Mouse (Mus musculus): Measurements from ENCODE around the gene Zfp511.

Gene Zfp511

GRCm38 (mm10) chr7:140036281-140037170, at the start of gene Zfp511, which contains the start of gene Tubgcp2:
Gene Zfp511, plus strand, starts transcription at chr7:140036391.
Gene Tubgcp2, minus strand, starts transcription at chr7:140036669.
- DNase-seq = peak; percentile 98

GRCm38 (mm10) chr7:139988272-139988671, 47.9 kb upstream of the Zfp511 start:
- DNase-seq = no peak

DNA sequence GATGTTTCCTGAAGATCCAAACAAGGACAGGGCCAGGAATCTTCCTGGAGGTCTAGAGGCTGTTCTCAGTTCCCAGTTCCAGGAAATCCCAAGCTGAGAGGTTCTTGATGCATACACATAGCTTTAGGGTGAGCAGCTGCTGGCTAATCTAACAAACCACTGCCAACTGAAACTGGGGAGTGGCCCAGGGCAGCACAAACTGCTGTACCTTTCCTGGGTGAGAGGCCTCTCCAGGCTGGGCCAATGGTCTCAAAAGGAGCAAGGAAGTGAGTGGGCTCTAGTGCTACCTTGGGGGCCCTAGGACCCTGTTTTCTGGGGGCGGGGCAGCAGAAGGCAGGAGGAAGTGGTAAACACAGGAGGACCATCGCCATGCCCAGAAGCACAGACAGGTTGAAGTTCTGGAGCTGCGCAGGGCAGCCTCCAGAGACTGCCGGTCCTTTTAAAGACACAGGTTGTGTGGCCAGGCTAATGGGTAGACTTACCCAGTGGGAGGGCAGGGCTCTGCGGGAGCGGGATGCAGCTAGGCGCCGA, 45.3 kb upstream of the Zfp511 start:
- DNase-seq = no peak

- peak; percentile 50 for DNase-seq
Observed at GRCm38 (mm10) chr7:139992406-139992805, 43.8 kb upstream of the Zfp511 start, which contains the start of gene Adam8. Gene Adam8, minus strand, starts transcription at chr7:139992562.

DNA sequence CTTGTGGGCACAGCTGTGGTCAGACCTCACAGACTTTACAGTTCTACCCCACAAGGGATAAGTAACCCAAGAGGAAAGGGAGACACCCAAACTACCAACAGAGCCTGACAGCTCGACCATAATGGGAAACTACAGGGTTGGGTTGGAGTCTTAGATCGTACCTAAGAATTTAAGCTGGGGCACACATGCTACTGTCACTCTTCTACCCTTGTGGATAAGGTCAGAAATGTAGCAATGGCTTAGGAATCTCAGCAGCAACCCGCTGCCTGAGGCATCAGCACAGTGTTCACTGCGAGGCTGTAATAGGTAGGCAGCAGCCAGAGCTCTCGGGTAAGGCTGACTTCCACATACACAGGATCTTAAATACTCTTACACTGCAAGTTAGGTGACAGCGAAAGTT, 42.7 kb upstream of the Zfp511 start:
- no peak for DNase-seq

DNA sequence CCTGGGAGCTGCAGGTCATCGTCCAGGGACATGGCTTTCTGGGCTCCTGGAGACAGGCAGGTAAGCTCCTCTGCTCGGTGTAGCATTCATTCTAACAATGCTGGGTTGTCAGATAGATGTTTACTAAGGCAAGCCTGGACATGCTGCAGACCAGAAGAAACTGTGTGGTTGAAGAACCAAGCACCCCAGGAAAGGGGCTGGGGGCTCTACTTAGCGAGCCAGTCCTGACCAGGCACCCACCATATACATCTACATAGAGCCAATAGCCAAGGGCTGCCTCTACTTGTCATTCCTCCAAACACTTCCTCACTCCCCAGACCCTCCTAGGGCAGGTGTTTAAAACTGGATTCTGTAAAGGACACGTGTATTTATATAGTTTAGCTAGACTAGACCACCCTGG, 42.0 kb upstream of the Zfp511 start:
- no peak for DNase-seq

GRCm38 (mm10) chr7:139994676-139995075, 41.5 kb upstream of the Zfp511 start:
- DNase-seq = peak; percentile 63

GRCm38 (mm10) chr7:139998691-139999350, 37.4 kb upstream of the Zfp511 start:
- no peak for DNase-seq

- no peak for DNase-seq
Observed at GRCm38 (mm10) chr7:140001086-140001740, 35.0 kb upstream of the Zfp511 start.

DNA sequence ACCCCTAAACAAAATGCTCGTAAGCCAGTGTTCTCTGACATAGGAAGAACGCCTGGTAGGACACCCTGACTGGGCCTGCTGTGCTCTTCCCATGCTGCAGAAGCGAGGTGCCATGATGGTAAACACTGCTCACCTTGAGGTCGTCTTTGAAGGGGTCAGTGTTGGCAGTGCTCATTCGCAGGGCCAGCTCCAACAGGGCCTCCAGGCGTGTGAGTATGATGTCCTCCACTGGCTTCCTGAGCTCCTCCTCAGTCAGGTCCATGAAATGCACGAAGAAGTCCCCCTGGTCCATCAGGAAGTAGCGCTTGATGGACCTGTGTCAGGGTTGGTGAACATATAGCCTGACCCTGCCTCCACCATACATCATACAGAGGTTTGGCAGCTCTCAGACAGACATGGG, 31.5 kb upstream of the Zfp511 start:
- no peak for DNase-seq

GRCm38 (mm10) chr7:140006861-140007611, 29.2 kb upstream of the Zfp511 start:
- no peak for DNase-seq

GRCm38 (mm10) chr7:140007781-140008180, 28.4 kb upstream of the Zfp511 start:
- no peak for DNase-seq

DNA sequence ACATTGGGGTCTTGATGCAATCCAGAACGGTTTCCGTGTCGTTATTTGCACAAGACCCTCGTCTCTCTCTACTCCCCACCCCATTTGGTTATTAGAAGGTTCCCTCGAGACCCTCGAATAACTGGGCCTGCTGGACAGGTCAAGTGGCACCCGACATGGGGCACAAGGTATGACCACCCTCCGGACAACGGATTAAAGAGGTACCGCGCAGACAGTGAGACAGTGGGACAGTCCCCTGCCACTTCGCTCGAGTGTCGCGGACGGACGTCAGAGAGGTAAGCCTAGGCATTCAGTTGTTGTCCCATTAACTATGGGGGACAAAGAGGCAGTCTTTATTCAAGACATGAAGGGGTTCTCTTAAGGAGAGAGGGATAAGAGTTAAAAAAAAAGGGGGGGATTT, 24.9 kb upstream of the Zfp511 start:
- DNase-seq = no peak

DNA sequence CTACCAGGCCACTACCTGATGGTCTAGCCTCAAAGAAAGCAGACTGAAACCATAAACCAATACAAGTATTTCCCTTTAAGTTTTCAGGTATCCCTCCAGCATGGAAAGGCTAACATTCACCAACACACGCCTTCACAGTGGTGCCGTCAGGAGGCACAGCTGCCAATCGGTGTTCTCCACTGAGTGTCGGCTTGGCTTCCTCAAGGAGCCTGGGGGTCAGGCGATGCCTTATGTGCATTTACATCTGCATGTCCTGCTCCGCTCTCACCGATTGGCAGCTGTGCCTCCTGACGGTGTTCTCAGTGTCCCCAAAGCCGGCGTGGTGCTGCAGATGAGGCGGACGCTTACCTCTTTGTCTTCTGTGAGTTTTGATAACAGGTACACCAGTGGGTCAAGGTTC, 4.4 kb upstream of the Zfp511 start:
- DNase-seq = no peak

- DNase-seq = no peak
Observed at GRCm38 (mm10) chr7:140032366-140032765, 3.8 kb upstream of the Zfp511 start.

- no peak for DNase-seq
Observed at GRCm38 (mm10) chr7:140033386-140033785, 2.8 kb upstream of the Zfp511 start.

- no peak for DNase-seq
Observed at GRCm38 (mm10) chr7:140035456-140035855, 735 bp upstream of the Zfp511 start.

- no peak for DNase-seq
Observed at GRCm38 (mm10) chr7:140037171-140037555, 972 bp downstream of the Zfp511 start.

- no peak for DNase-seq
Observed at GRCm38 (mm10) chr7:140042728-140043127, 6.5 kb downstream of the Zfp511 start.

GRCm38 (mm10) chr7:140045546-140045945, 9.4 kb downstream of the Zfp511 start:
- DNase-seq = no peak

- peak; percentile 12 for DNase-seq
Observed at GRCm38 (mm10) chr7:140047811-140048311, 11.7 kb downstream of the Zfp511 start.
